Mouse (Mus musculus): ENCODE measurements at regions not wholly inside any gene's neighbourhood (a gene's known extent, or its start where the extent isn't known, plus 50 kb on each side); places are given as distances from the start of the nearest gene placed in this dataset.

DNA sequence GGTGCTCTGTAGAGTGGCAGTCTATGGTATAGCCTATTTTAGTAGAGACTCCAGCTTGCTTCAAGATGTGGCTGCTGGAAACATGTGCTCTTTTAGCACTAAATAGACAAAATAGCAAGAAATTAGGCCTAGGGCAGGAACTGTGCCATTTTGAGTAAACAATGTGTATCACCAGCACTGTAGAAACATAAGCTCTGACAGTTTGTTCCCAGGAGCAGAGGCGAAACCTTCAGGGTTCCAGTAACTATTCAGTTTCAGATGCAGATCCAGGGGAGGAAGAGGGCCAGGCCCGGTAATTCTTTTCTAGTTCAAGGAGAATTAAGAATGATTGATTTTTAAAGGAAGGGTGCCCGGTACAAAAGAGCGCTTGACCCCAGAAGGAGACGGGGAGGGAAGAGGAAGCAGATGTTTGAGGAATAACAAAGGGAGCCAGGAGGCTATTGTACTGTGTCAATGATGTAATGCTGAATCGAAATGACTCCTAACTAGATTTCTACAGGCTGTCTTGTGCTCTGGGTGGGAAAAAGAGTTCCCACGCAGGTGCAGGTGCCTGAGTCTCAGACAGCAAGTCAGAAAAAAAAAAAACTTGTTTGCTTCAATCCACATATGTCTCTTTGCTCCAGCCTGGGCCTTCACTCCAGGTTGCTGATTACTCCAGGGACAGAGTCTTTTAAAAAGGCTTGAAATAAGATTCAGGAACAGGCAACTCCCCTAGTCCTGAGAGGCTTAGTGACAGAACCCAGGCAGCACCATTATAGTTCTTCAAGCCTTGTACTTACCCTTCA is 57.4 kb upstream of the Tex13c2 start:
- DNase-seq = peak; percentile 12

All from thymus, postnatal 4 days (tissue).